Mouse (Mus musculus) activated CD4-positive, CD25-positive, alpha-beta regulatory T cell, adult 9 weeks (primary cell): ENCODE measurements around the gene Ube3b. TPM values are rescaled to one million over a fixed set of nuclear protein-coding genes. Genes with fewer than 3 reads are reported as not detected.

Source experiments
- polyA plus RNA-seq: library from polyadenylated mRNA; unstranded; fragments of 100-300 nt; shearing (Covaris generic); gene quantifications from one replicate; pipeline ENCODE4 v1.2.1, GENCODE M21; 2017

The Ube3b gene
- polyA plus RNA-seq, result 60.1 TPM

DNA sequence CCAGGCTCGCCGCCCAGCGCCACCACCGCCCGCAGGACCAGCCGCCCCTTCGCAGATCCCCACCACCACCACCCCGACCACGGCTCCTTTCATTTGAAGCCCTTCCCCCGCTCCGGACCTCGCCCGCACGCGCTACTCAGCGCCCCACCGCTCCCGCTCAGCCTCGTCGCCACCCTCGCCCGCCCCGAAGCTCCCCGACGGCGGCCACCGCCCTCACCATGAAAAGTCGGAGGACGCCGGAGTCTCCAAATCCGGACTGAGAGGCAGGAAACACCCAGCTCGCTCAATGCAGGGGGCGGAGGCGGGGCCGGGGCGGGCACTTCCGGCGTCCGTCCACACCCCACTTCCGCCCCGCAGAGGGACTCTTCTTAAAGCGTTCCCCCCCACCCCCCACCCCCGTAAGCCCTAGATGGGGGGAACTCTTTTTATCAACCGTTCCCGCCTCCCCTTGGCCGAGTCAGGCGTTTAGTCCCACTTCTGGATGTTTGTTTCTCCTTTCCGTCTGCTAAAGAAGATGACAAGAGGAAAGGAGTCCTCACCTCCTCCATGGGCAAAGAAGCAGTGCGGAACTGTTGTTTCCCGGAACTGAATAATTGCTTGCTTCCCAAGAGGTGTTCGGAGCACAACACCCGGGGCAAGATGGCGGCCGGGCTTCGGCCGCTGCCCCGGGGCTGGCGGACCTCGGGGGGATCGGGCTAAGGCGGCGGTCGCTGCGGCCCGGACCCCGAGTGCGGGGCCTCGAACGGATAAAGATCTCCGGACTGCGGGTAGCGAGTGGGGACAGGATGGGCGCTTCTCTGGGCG, at the start of gene Ube3b, which contains the start of gene Kctd10:
Ube3b (plus strand) TSS at position 399 of the 804 bp plus-strand sequence.
Kctd10 (minus strand) TSS at position 300 of the 804 bp plus-strand sequence.

DNA sequence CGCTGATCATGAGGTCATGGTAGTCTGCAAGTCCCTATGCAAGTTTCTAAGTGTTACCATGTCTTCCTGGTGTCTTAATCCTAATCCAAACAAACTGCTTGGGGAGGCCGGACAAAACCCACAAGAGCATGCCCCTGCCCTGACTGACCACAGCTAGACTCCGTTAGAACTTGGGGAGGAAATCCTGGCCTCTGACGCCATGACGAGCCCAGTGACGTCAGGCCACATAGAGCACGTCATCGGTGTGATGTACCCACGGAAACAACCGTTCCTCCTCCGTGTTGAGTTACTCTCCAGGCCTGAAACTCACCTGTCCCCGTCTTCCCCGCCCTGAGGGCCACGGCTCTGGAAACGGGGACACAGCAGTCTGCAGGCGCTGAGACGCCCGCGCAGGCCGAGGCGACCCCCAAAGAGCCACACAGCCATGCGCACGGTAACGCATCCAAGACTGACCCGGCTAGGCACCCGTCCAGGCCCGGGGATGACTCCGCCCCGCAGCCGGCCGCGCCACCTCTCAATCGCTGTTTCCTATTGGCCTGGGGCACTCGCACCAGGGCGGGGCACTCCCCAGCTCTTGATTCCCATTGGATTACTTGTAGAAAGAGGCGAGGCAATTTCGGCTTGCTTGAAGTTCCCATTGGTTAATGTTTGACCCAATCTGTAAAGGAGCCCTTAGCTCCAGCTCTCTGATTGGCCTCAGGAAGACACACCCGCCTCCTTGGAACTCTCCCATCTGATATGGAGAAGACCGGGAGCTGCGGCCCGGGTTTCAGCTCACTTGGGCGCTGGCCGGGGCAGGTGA, 63.4 kb downstream of the Ube3b start, which contains the start of the genes Mmab and Mvk:
Mmab (minus strand) TSS at position 495 of the 802 bp plus-strand sequence.
Mvk (plus strand) TSS at position 704 of the 802 bp plus-strand sequence.

Other genes starting within 250 kb of the Ube3b start
- gene Acacb, start 234.1 kb upstream of the Ube3b start, polyA plus RNA-seq, result 0.50 TPM
- not detected for gene Foxn4, start 106.8 kb upstream of the Ube3b start, polyA plus RNA-seq
- gene Myo1h, start 91.4 kb upstream of the Ube3b start, polyA plus RNA-seq, result 6.6 TPM
- 143 TPM for gene Kctd10, start 99 bp upstream of the Ube3b start, polyA plus RNA-seq
- gene Mmab, start 63.5 kb downstream of the Ube3b start, polyA plus RNA-seq, result 13.3 TPM
- 14.7 TPM for gene Mvk, start 63.7 kb downstream of the Ube3b start, polyA plus RNA-seq
- 0.16 TPM for gene Fam222a, start 187.4 kb downstream of the Ube3b start, polyA plus RNA-seq